Mouse (Mus musculus) layer of hippocampus, adult 8-10 months (tissue): ENCODE results near the gene Ank3. TPM values are rescaled to one million over a fixed set of nuclear protein-coding genes. Genes with fewer than 3 reads are reported as not detected.

ENCODE experiments used
- DNase-seq, 2 experiments: peaks; one replicate each; pipeline ENCODE4 v3.0.0; 2022; ENCODE audit warnings: low spot score in 2 of 2
- total RNA-seq, 4 experiments: library from RNA; stranded (reverse); gene quantifications; 2 replicates each; pipeline ENCODE4 v1.2.4; 2022

The Ank3 gene
- total RNA-seq, 4 experiments from 2014 or later = 396 to 490 (median 435) TPM

- no peak for DNase-seq
These were observed 526.9 kb downstream of the Ank3 start for GRCm38 (mm10) chr10:69925285-69926157.

- DNase-seq = no peak
These were observed 527.7 kb downstream of the Ank3 start for GRCm38 (mm10) chr10:69926158-69926882.

- DNase-seq = no peak
These were observed 528.4 kb downstream of the Ank3 start for GRCm38 (mm10) chr10:69927012-69927411.

GRCm38 (mm10) chr10:69928358-69928757, 529.8 kb downstream of the Ank3 start:
- DNase-seq = no peak

GRCm38 (mm10) chr10:69930503-69930902, 531.9 kb downstream of the Ank3 start:
- DNase-seq = no peak

- DNase-seq = no peak
These were observed 538.0 kb downstream of the Ank3 start for GRCm38 (mm10) chr10:69936443-69937067.

GRCm38 (mm10) chr10:69937291-69937921, 538.8 kb downstream of the Ank3 start:
- no peak for DNase-seq

GRCm38 (mm10) chr10:69939144-69939543, 540.6 kb downstream of the Ank3 start:
- no peak for DNase-seq

GRCm38 (mm10) chr10:69939966-69940365, 541.4 kb downstream of the Ank3 start:
- DNase-seq = no peak

- DNase-seq = no peak
These were observed 542.4 kb downstream of the Ank3 start for GRCm38 (mm10) chr10:69941001-69941400.

- DNase-seq = no peak
These were observed 546.3 kb downstream of the Ank3 start for GRCm38 (mm10) chr10:69944845-69945244.

- no peak for DNase-seq
These were observed 547.3 kb downstream of the Ank3 start for GRCm38 (mm10) chr10:69945870-69946269.

GRCm38 (mm10) chr10:69946271-69946670, 547.7 kb downstream of the Ank3 start:
- DNase-seq = no peak

GRCm38 (mm10) chr10:69947093-69947492, 548.5 kb downstream of the Ank3 start:
- DNase-seq = no peak

- DNase-seq = no peak
These were observed 551.8 kb downstream of the Ank3 start for GRCm38 (mm10) chr10:69950236-69950918.

- DNase-seq = no peak
These were observed 552.3 kb downstream of the Ank3 start for GRCm38 (mm10) chr10:69950919-69951236.

- DNase-seq = no peak
These were observed 552.9 kb downstream of the Ank3 start for GRCm38 (mm10) chr10:69951426-69951825.

GRCm38 (mm10) chr10:69952316-69952715, 553.7 kb downstream of the Ank3 start:
- no peak for DNase-seq

GRCm38 (mm10) chr10:69954657-69955267, 556.2 kb downstream of the Ank3 start:
- no peak for DNase-seq

- DNase-seq = no peak
These were observed 563.7 kb downstream of the Ank3 start for GRCm38 (mm10) chr10:69962226-69962625.

- peak in 1 of 2 experiments; percentile 42 for DNase-seq
These were observed 564.4 kb downstream of the Ank3 start for GRCm38 (mm10) chr10:69962976-69963375.
